Mouse (Mus musculus): Measurements from ENCODE around the gene Lrfn3.

GRCm38 (mm10) chr7:30314721-30315155 is 47.8 kb downstream of the Lrfn3 start, which contains the start of gene Syne4:
- no peak for TF ChIP-seq HCFC1 (IDR thresholded peaks at IDR 0.05; ENCODE audit: borderline replicate concordance, insufficient read depth, low read length)
- no peak for TF ChIP-seq CHD2 (IDR thresholded peaks at IDR 0.05; ENCODE audit: low read depth, low read length)

Measured in ES-E14 (cell line).